Mouse (Mus musculus) MEL (cell line): Measurements from ENCODE around the gene Hacd3. TPM values are rescaled to one million over a fixed set of nuclear protein-coding genes. Genes with fewer than 3 reads are reported as not detected.

Experiments used
- DNase-seq: peaks from one replicate; pipeline ENCODE4 v3.0.0; 2011; ENCODE audit warnings: low read depth, low spot score
- H3K27ac ChIP-seq: 2 replicates; pipeline ENCODE4 v1.5.1; 2012; ENCODE audit warnings: low read depth, mild to moderate bottlenecking, control low read depth, low read length, moderate library complexity; ENCODE audit not compliant: control insufficient read depth
- H3K27me3 ChIP-seq, 2 experiments: fragments of 150-350 bp in 1 of 2; sonication (generic) in 1 of 2; 2 replicates each; pipeline ENCODE4 v1.6.1; 2012; ENCODE audit warnings: low read length in 2 of 2, mild to moderate bottlenecking in 2 of 2, improper control_type of control experiment in 1 of 2, moderate library complexity in 1 of 2; ENCODE audit not compliant: insufficient read depth in 2 of 2, control insufficient read depth in 1 of 2
- H3K36me3 ChIP-seq, 2 experiments: 2 replicates each; pipeline ENCODE4 v1.6.1; 2012 to 2014; ENCODE audit warnings: low read length in 2 of 2, improper control_type of control experiment in 1 of 2, inconsistent platforms in 1 of 2, mild to moderate bottlenecking in 1 of 2; ENCODE audit not compliant: insufficient read depth in 2 of 2, control insufficient read depth in 1 of 2
- H3K4me1 ChIP-seq, 2 experiments: fragments of 150-350 bp in 1 of 2; sonication (generic) in 1 of 2; 2 replicates each; pipeline ENCODE4 v1.6.1; 2012; ENCODE audit warnings: low read length in 2 of 2, improper control_type of control experiment in 1 of 2, mild to moderate bottlenecking in 1 of 2; ENCODE audit not compliant: insufficient read depth in 2 of 2, control insufficient read depth in 1 of 2
- H3K4me3 ChIP-seq, 2 experiments: fragments of 150-350 bp in 1 of 2; sonication (generic) in 1 of 2; 2 replicates each; pipeline ENCODE4 v1.5.1; 2012; ENCODE audit warnings: low read depth in 2 of 2, low read length in 2 of 2, mild to moderate bottlenecking in 2 of 2, moderate library complexity in 2 of 2, control low read depth in 1 of 2, improper control_type of control experiment in 1 of 2; ENCODE audit not compliant: control insufficient read depth in 1 of 2, insufficient read depth in 1 of 2
- H3K79me2 ChIP-seq: 2 replicates; pipeline ENCODE4 v1.6.1; 2012; ENCODE audit warnings: mild to moderate bottlenecking, low read length, moderate library complexity; ENCODE audit not compliant: control insufficient read depth, poor library complexity, insufficient read depth
- H3K9ac ChIP-seq: 2 replicates; pipeline ENCODE4 v1.6.1; 2012; ENCODE audit warnings: low read depth, mild to moderate bottlenecking, control low read depth, low read length, moderate library complexity; ENCODE audit not compliant: control insufficient read depth, poor library complexity, severe bottlenecking
- H3K9me3 ChIP-seq: fragments of 150-350 bp; sonication (generic); replicated peaks from 2 replicates; pipeline ENCODE4 v1.6.1; 2012; ENCODE audit warnings: mild to moderate bottlenecking, low read length, improper control_type of control experiment, moderate library complexity; ENCODE audit not compliant: insufficient read depth
- CTCF ChIP-seq, 3 experiments: IDR thresholded peaks in 2 of 3; conservative IDR thresholded peaks in 1 of 3; 2 replicates each; pipeline ENCODE4 v1.5.1; 2011 to 2012; ENCODE audit warnings: low read length in 3 of 3, low read depth in 2 of 3, mild to moderate bottlenecking in 2 of 3, improper control_type of control experiment in 1 of 3, inconsistent platforms in 1 of 3, mixed read lengths in 1 of 3, moderate library complexity in 1 of 3; ENCODE audit not compliant: control insufficient read depth in 1 of 3, insufficient read depth in 1 of 3, poor library complexity in 1 of 3, severe bottlenecking in 1 of 3
- E2F4 ChIP-seq: IDR thresholded peaks from 2 replicates; pipeline ENCODE4 v1.6.1; 2011; ENCODE audit warnings: low read depth, low read length, improper control_type of control experiment, borderline replicate concordance
- ETS1 ChIP-seq: IDR thresholded peaks from 2 replicates; pipeline ENCODE4 v1.6.1; 2012; ENCODE audit warnings: low read depth, mild to moderate bottlenecking, inconsistent platforms, low read length, improper control_type of control experiment, moderate library complexity
- JUND ChIP-seq: IDR thresholded peaks from 2 replicates; pipeline ENCODE4 v1.6.1; 2011; ENCODE audit warnings: low read depth, mild to moderate bottlenecking, improper control_type of control experiment, low read length
- MYC ChIP-seq: IDR thresholded peaks from 2 replicates; pipeline ENCODE4 v1.6.1; 2011; ENCODE audit warnings: low read depth, mild to moderate bottlenecking, low read length, improper control_type of control experiment, moderate library complexity
- NRF1 ChIP-seq: IDR thresholded peaks from 2 replicates; pipeline ENCODE4 v1.6.1; 2014; ENCODE audit warnings: low read depth, mild to moderate bottlenecking, inconsistent platforms, low read length, improper control_type of control experiment, moderate library complexity; ENCODE audit not compliant: poor library complexity, insufficient read depth, severe bottlenecking
- RAD21 ChIP-seq: IDR thresholded peaks from 2 replicates; pipeline ENCODE4 v1.6.1; 2011; ENCODE audit warnings: mild to moderate bottlenecking, low read depth, low read length, improper control_type of control experiment
- SIN3A ChIP-seq: IDR thresholded peaks from 2 replicates; pipeline ENCODE4 v1.6.1; 2012; ENCODE audit warnings: low read length, improper control_type of control experiment, inconsistent platforms
- SMC3 ChIP-seq: IDR thresholded peaks from 2 replicates; pipeline ENCODE4 v1.6.1; 2011; ENCODE audit warnings: low read depth, low read length, improper control_type of control experiment
- TBP ChIP-seq: IDR thresholded peaks from 2 replicates; pipeline ENCODE4 v1.8.0; 2011; ENCODE audit warnings: low read depth, low read length, improper control_type of control experiment
- USF2 ChIP-seq, 2 experiments: IDR thresholded peaks; 2 replicates each; pipeline ENCODE4 v1.6.1; 2011 to 2012; ENCODE audit warnings: improper control_type of control experiment in 2 of 2, low read length in 2 of 2, borderline replicate concordance in 1 of 2, inconsistent platforms in 1 of 2, low read depth in 1 of 2, mild to moderate bottlenecking in 1 of 2; ENCODE audit not compliant: insufficient read depth in 1 of 2
- polyA plus RNA-seq, 2 experiments: library from polyadenylated mRNA; stranded (reverse) in 1 of 2; unstranded in 1 of 2; fragments of >175 nt in 1 of 2; fragments of >200 nt in 1 of 2; gene quantifications; 2 replicates each; pipeline versions ENCODE4 v1.2.1 to v1.2.4; 2012; ENCODE audit warnings: low replicate concordance in 2 of 2, low read depth in 1 of 2; ENCODE audit not compliant: insufficient read length in 2 of 2, insufficient read depth in 1 of 2, missing spikeins in 1 of 2
- total RNA-seq: library from RNA; depleted of rRNA; stranded (reverse); fragments of 300-350 nt; gene quantifications from 2 replicates; pipeline ENCODE4 v1.2.3, GENCODE M21; 2012; rRNA removed

The Hacd3 gene
- total and polyA plus RNA-seq, 3 experiments = 47.3 to 340 (median 57.9) TPM

- TF ChIP-seq E2F4 = no peak
- TF ChIP-seq SIN3A = peak; percentile 76
These were observed 83.0 kb downstream of the Hacd3 start (continued) for GRCm38 (mm10) chr9:64938535-64938934.

- H3K9me3 ChIP-seq = no peaks in the 10 kb centered on the region
- peak overlapping the region; percentile 49; the same call in 1 of the 2 replicates for H3K27ac ChIP-seq
- TF ChIP-seq NRF1 = no peak
- no peak for TF ChIP-seq USF2 (IDR thresholded peaks at IDR 0.05; ENCODE audit: borderline replicate concordance in 1 of 2, insufficient read depth in 1 of 2, low read depth in 1 of 2, low read length in 2 of 2)
- TF ChIP-seq JUND = peak; percentile 59; the same call in 1 of the 2 replicates
- TF ChIP-seq SMC3 = peak; percentile 19; the same call in 1 of the 2 replicates
- peak; percentile 44 to 56 (median 47) for TF ChIP-seq CTCF (IDR thresholded peaks at IDR 0.05 in 2 of 3, conservative IDR thresholded peaks at IDR 0.05 in 1 of 3; ENCODE audit: control insufficient read depth in 1 of 3, insufficient read depth in 1 of 3, low read depth in 2 of 3, low read length in 3 of 3, poor library complexity in 1 of 3, severe bottlenecking in 1 of 3)
- TF ChIP-seq ETS1 = 0 out of 2 replicates have a peak, but pooled peaks have one; percentile 10
- TF ChIP-seq RAD21 = peak; percentile 6; the same call in 1 of the 2 replicates
- peak; percentile 68 for TF ChIP-seq TBP
- 0 out of 2 replicates have a peak, but pooled peaks have one; percentile 52 for TF ChIP-seq MYC
- no peak overlapping the region for H3K9ac ChIP-seq
- H3K4me3 ChIP-seq = no peak overlapping the region
- H3K4me1 ChIP-seq = peaks cover 12 to 44% of the 10 kb centered on the region in 2 experiments; a peak in 3 of 4 replicates
- H3K36me3 ChIP-seq = peaks cover 0 to 16% of the 10 kb centered on the region in 2 experiments; a peak in 2 of 4 replicates
- H3K27me3 ChIP-seq = no peaks in the 10 kb centered on the region
- no peaks in the 10 kb centered on the region for H3K79me2 ChIP-seq
- peak; percentile 74 for DNase-seq
These were observed 84.0 kb downstream of the Hacd3 start for GRCm38 (mm10) chr9:64937491-64937890.

Other genes with a start within 250 kb of the Hacd3 start
- gene Dennd4a, start 210.4 kb downstream of the Hacd3 start, total RNA-seq = 7.7 and 12.1 TPM in 2 replicates
- 10 to 100 TPM; 24.9 to 74.8 TPM for gene Dennd4a, start 210.4 kb downstream of the Hacd3 start, polyA plus RNA-seq
- gene Slc24a1, start 70.1 kb downstream of the Hacd3 start, total RNA-seq = not detected in 2 replicates
- gene Slc24a1, start 70.1 kb downstream of the Hacd3 start, polyA plus RNA-seq = under 1 TPM in 1 of 2 experiments, not detected in 1; 0.07 TPM
- gene Ints14, start 60.8 kb downstream of the Hacd3 start, total RNA-seq = 35.9 and 37.9 TPM in 2 replicates
- gene Ints14, start 60.8 kb downstream of the Hacd3 start, polyA plus RNA-seq = 10 to 100 TPM in 1 of 2 experiments, not detected in 1; 54.1 TPM
- 42.5 and 51.8 TPM in 2 replicates for gene Dpp8, start 10.7 kb upstream of the Hacd3 start, total RNA-seq
- 10 to 100 TPM in 1 of 2 experiments, not detected in 1; 62.1 TPM for gene Dpp8, start 10.7 kb upstream of the Hacd3 start, polyA plus RNA-seq
- under 0.01 and 0.03 TPM in 2 replicates for gene Igdcc4, start 79.8 kb upstream of the Hacd3 start, total RNA-seq
- under 1 TPM in 1 of 2 experiments, not detected in 1; 0.14 TPM for gene Igdcc4, start 79.8 kb upstream of the Hacd3 start, polyA plus RNA-seq
- gene Igdcc3, start 119.5 kb upstream of the Hacd3 start, total RNA-seq = not detected in 2 replicates
- gene Igdcc3, start 119.5 kb upstream of the Hacd3 start, polyA plus RNA-seq = not detected
- 1.3 and 1.4 TPM in 2 replicates for gene Parp16, start 173.7 kb upstream of the Hacd3 start, total RNA-seq
- 1 to 10 TPM in 1 of 2 experiments, not detected in 1; 5.1 TPM for gene Parp16, start 173.7 kb upstream of the Hacd3 start, polyA plus RNA-seq
- not detected in 2 replicates for gene Cilp, start 243.5 kb upstream of the Hacd3 start, total RNA-seq
- under 1 TPM in 1 of 2 experiments, not detected in 1; 0.01 TPM for gene Cilp, start 243.5 kb upstream of the Hacd3 start, polyA plus RNA-seq